Mouse (Mus musculus): ENCODE data around the gene Kmt2d. TPM values are rescaled to one million over a fixed set of nuclear protein-coding genes. Genes with fewer than 3 reads are reported as not detected.
A peak's percentile ranks its signal among the peaks of the same experiment; 100 is the strongest.

Kmt2d gene
- total RNA-seq, 2 experiments from 2014 or later: 100 to 101 TPM

- H3K27ac ChIP-seq: no peak overlapping the region
- intact Hi-C loops (cut with DNase I): loop anchor here (5.0 kb wide), 1 partner anchor 33 kb away; the partner anchor contains the start of gene Lmbr1l
- no peak for TF ChIP-seq CTCF (IDR thresholded peaks at IDR 0.05)
- DNase-seq (ENCODE audit: extremely low spot score in 1 of 2, low spot score in 2 of 2): no peak
- no peak overlapping the region for H3K4me3 ChIP-seq
Observed at GRCm38 (mm10) chr15:98884106-98884505, 13.1 kb upstream of the Kmt2d start.

- intact Hi-C loops (cut with DNase I): loop anchor here (5.0 kb wide), 1 partner anchor 34 kb away; the partner anchor contains the start of gene Lmbr1l
- no peak overlapping the region for H3K27ac ChIP-seq
- no peak for DNase-seq (ENCODE audit: extremely low spot score in 1 of 2, low spot score in 2 of 2)
- H3K4me3 ChIP-seq: no peak overlapping the region
- TF ChIP-seq CTCF (IDR thresholded peaks at IDR 0.05): no peak
Observed at GRCm38 (mm10) chr15:98883661-98884060, 12.7 kb upstream of the Kmt2d start.

GRCm38 (mm10) chr15:98881656-98882008 lies 10.6 kb upstream of the Kmt2d start:
- Histone ChIP-seq H3K4me3 (peak overlapping the region; percentile 75), H3K27ac (no peak overlapping the region)
- TF ChIP-seq CTCF (IDR thresholded peaks at IDR 0.05): no peak
- intact Hi-C loops (cut with DNase I): loop anchor here (5.0 kb wide), 1 partner anchor 36 kb away; the partner anchor contains the start of gene Lmbr1l
- DNase-seq (ENCODE audit: extremely low spot score in 1 of 2, low spot score in 2 of 2): no peak

- Histone ChIP-seq H3K27ac (peak overlapping the region; percentile 60), H3K4me3 (peak overlapping the region; percentile 75)
- TF ChIP-seq CTCF (IDR thresholded peaks at IDR 0.05): peak; percentile 27
- intact Hi-C loops (cut with DNase I): loop anchor here (5.0 kb wide), 1 partner anchor 36 kb away; the partner anchor contains the start of gene Lmbr1l
- peak; percentile 81 to 88 for DNase-seq (ENCODE audit: extremely low spot score in 1 of 2, low spot score in 2 of 2)
Observed at GRCm38 (mm10) chr15:98880978-98881655, 10.1 kb upstream of the Kmt2d start.

DNA sequence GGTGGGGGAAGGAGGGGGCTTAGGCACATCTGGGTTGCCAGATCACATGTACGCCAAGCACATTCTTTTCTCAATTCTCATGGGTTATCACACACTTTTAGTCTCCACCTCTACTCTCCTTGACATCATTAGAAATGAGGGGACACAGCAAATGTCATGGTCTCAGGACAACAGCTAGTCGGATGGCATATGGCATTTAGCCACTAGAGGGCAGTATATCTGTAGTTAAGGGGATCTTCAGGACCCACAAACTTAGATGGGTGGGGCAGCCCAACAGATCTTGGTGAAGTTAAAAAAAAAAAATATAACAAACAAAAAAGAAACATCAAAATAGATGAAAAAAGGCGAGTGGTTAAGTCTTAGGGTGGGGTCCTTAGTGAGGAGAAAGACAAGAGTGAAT lies 6.3 kb upstream of the Kmt2d start:
- DNase-seq (ENCODE audit: extremely low spot score in 1 of 2, low spot score in 2 of 2): no peak
- TF ChIP-seq CTCF (IDR thresholded peaks at IDR 0.05): peak; percentile 94
- intact Hi-C loops (cut with DNase I): loop anchor here (2.0 kb wide), 1 partner anchor 51 kb away; no protein-coding TSS in a partner anchor
- no peak overlapping the region for H3K27ac ChIP-seq
- no peak overlapping the region for H3K4me3 ChIP-seq

GRCm38 (mm10) chr15:98871916-98872888 lies 1.2 kb upstream of the Kmt2d start:
- peak; percentile 15 for TF ChIP-seq CTCF (IDR thresholded peaks at IDR 0.05)
- intact Hi-C loops (cut with DNase I): loop anchor here (5.0 kb wide), 1 partner anchor 120 kb away; no protein-coding TSS in a partner anchor

GRCm38 (mm10) chr15:98870179-98871069 lies 580 bp downstream of the Kmt2d start:
- H3K4me3 ChIP-seq: peak overlapping the region; percentile 85
- DNase-seq (ENCODE audit: extremely low spot score in 1 of 2, low spot score in 2 of 2): peak in 1 of 2 experiments; percentile 16
- intact Hi-C loops (cut with DNase I): loop anchor here (5.0 kb wide), 1 partner anchor 122 kb away; no protein-coding TSS in a partner anchor
- TF ChIP-seq CTCF (IDR thresholded peaks at IDR 0.05): no peak
- peak overlapping the region; percentile 100 for H3K27ac ChIP-seq

More at GRCm38 (mm10) chr15:98871916-98872888, 1.2 kb upstream of the Kmt2d start:
- peak; percentile 89 to 92 for DNase-seq (ENCODE audit: extremely low spot score in 1 of 2, low spot score in 2 of 2)
- peak overlapping the region; percentile 100 for H3K27ac ChIP-seq
- H3K4me3 ChIP-seq: peak overlapping the region; percentile 85

- DNase-seq (ENCODE audit: extremely low spot score in 1 of 2, low spot score in 2 of 2): peak in 1 of 2 experiments; percentile 10
- intact Hi-C loops (cut with DNase I): loop anchor here (5.0 kb wide), 2 partner anchors 37 to 123 kb away; partner anchors contain the start of gene Prkag1
- H3K4me3 ChIP-seq: peak overlapping the region; percentile 85
- TF ChIP-seq CTCF (IDR thresholded peaks at IDR 0.05): no peak
- peak overlapping the region; percentile 50; the same call in 1 of the 2 replicates for H3K27ac ChIP-seq
Observed at GRCm38 (mm10) chr15:98869342-98870178, 1.4 kb downstream of the Kmt2d start.

DNA sequence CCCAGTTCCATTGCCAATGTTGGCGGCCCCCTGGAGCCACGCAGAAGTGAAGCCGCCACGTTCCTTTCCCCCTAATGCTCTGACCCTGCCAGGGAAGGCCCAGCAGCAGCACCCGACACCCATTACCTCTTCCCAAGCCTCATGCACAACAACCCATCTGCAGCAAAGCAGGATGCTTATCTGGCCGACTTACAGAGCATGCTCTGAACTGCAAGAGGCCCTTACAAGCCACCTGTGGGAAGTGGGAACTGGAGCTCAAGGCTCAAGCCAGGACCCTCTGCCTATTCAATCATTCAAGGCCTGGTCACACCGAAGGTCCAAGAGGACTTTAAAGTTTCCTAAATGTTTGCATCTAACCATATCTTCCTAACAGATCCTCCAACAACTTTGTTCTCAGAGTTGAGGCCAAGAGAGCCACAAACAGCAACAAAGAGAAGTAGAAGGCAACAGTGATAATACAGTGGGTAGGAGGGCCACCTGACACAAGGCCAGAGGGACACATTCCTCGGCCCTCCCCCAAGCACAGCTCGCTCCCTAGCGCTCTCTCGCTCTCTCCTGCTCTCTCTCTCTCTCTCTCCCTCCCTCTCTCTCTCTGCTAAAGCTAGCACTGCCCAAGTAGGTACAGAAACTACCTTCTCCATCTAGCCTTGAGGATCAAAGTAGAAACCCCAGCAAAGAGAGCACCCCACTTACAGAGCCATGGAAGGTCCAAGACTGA lies 2.5 kb downstream of the Kmt2d start:
- intact Hi-C loops (cut with DNase I): loop anchor here (5.0 kb wide), 1 partner anchor 36 kb away; the partner anchor contains the start of gene Prkag1
- Histone ChIP-seq H3K4me3 (peak overlapping the region; percentile 85), H3K27ac (no peak overlapping the region; the same call in 1 of the 2 replicates)
- TF ChIP-seq CTCF (IDR thresholded peaks at IDR 0.05): no peak
- peak in 1 of 2 experiments; percentile 9 for DNase-seq (ENCODE audit: extremely low spot score in 1 of 2, low spot score in 2 of 2)
